Mouse (Mus musculus): Measurements from ENCODE around the gene Agbl4.

DNA sequence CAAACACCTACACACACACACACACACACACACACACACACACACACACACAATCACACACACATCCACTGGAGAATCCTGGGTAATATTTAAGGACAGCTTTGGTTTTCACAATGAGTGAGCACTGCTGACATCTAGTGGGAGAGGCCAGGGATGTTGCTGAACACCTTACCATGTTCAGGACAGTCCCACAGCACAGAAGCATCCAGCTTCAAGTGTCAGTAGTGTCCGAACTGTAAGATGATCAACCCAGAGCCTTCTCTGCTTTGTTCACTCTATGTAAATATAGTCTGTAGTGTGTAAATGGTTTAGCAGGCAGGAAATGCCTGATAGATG lies 1248.3 kb downstream of the Agbl4 start:
- TF ChIP-seq ZNF384 (IDR thresholded peaks at IDR 0.05; ENCODE audit: low read depth, low read length) (no peak), HCFC1 (IDR thresholded peaks at IDR 0.05; ENCODE audit: borderline replicate concordance, insufficient read depth, low read length) (no peak), MAFK (IDR thresholded peaks at IDR 0.05; ENCODE audit: insufficient read depth, low read depth, low read length) (no peak), CHD2 (IDR thresholded peaks at IDR 0.05; ENCODE audit: low read depth, low read length) (no peak), ZC3H11A (IDR thresholded peaks at IDR 0.05; ENCODE audit: borderline replicate concordance, low read depth, low read length) (no peak)

Data from ES-E14 (cell line).